Mouse (Mus musculus) liver, embryonic 13.5 days (tissue): Measurements from ENCODE around the gene Dock11. TPM values are rescaled to one million over a fixed set of nuclear protein-coding genes. Genes with fewer than 3 reads are reported as not detected.

ENCODE experiments used
- ATAC-seq: fragments of 200-750 bp; cut with Nextera tagmentation; 2 replicates; pipeline ENCODE4 v1.8.0; 2017; ENCODE audit warnings: low read depth, mild to moderate bottlenecking, moderate number of reproducible peaks, moderate library complexity
- DNase-seq: peaks from one replicate; pipeline ENCODE4 v3.0.0; 2022
- H3K27ac ChIP-seq: fragments of 300-500 bp; sonication (generic); 2 replicates; pipeline ENCODE4 v1.5.1; 2015; ENCODE audit warnings: moderate library complexity, mild to moderate bottlenecking, inconsistent platforms
- H3K27me3 ChIP-seq: fragments of 300-500 bp; sonication (generic); 2 replicates; pipeline ENCODE4 v1.6.1; 2015; ENCODE audit warnings: mild to moderate bottlenecking, inconsistent platforms
- H3K36me3 ChIP-seq: fragments of 300-500 bp; sonication (generic); 2 replicates; pipeline ENCODE4 v1.6.1; 2015; ENCODE audit warnings: mild to moderate bottlenecking, inconsistent platforms
- H3K4me1 ChIP-seq: fragments of 300-500 bp; sonication (generic); replicated peaks from 2 replicates; pipeline ENCODE4 v1.6.1; 2015; ENCODE audit warnings: inconsistent platforms
- H3K4me2 ChIP-seq: fragments of 300-500 bp; sonication (generic); 2 replicates; pipeline ENCODE4 v1.6.1; 2015; ENCODE audit warnings: inconsistent platforms, mild to moderate bottlenecking, moderate library complexity
- H3K4me3 ChIP-seq: fragments of 300-500 bp; sonication (generic); replicated peaks from 2 replicates; pipeline ENCODE4 v1.5.1; 2015; ENCODE audit warnings: mild to moderate bottlenecking, inconsistent platforms
- H3K9ac ChIP-seq: fragments of 300-500 bp; sonication (generic); 2 replicates; pipeline ENCODE4 v1.6.1; 2015; ENCODE audit warnings: mild to moderate bottlenecking, inconsistent platforms
- H3K9me3 ChIP-seq: fragments of 300-500 bp; sonication (generic); replicated peaks from 2 replicates; pipeline ENCODE4 v1.6.1; 2016; ENCODE audit warnings: inconsistent platforms
- WGBS: fragments of 180-500 bp; shearing (Covaris S2); methylation state at CpG from one replicate; pipeline ENCODE4 v1.1.7; 2015; ENCODE audit not compliant: insufficient replicate concordance; 5-methylcytosine and 5-hydroxymethylcytosine counted together
- polyA plus RNA-seq: library from polyadenylated mRNA; unstranded; fragments of >200 nt; fragmentation: Nextera tagmentation; extraction: Ambion mirVana; gene quantifications from 2 replicates; pipeline ENCODE4 v1.2.1, GENCODE M21; 2015

The Dock11 gene
- polyA plus RNA-seq, 1 experiment from 2014 or later = 2.2 TPM

DNA sequence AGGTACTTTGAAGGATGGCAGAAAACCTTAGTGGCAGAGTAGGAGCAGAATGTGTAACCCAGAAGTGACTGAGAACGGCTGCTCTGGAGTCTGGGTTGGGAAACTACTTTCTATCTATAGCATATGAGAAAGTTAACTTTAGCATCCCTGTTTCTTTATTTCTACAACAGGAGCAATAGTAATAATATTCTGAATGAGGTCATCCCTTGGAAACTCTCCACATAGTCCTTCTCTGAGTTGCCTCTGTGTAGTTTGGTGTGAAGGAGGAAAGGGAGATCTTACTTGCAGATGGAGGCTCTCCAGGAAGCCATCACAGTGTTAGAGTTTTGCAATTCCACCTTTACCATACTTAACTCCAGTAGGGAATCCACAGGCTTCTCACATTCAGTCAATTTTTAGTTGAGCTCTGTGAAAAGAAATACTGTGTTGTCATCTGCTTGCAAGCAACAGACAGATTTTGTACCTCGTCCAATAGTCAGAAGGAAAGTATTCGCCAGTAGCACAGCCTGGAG is 31.5 kb downstream of the Dock11 start:
- Histone ChIP-seq H3K4me1 (no peaks in the 10 kb centered on the region), H3K4me2 (no peak overlapping the region), H3K27me3 (no peaks in the 10 kb centered on the region), H3K9ac (no peak overlapping the region), H3K36me3 (no peaks in the 10 kb centered on the region), H3K4me3 (no peak overlapping the region), H3K27ac (no peak overlapping the region), H3K9me3 (no peaks in the 10 kb centered on the region)
- no peak for DNase-seq
- WGBS = 71% methylated on average over 3 of the region's 3 CpGs
- no peak for ATAC-seq

DNA sequence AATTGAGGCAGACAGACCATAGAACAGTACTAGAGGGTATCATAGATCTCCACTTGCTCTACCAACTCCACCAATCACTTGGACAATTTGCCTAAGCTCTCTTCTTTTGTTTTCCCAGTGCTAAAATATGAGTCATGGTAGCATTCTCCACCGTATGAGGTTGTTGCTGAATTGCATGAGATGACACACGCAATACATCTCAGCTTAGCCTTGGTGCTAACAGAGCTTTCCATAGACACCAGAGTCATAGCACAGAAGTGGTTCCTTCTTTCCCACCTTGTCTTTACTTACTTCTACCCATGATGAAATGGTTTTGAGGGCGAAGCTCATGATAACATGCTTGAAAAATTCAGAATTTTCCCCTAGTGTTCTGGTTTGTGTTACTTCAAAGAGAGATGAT is 33.3 kb downstream of the Dock11 start:
- H3K9ac ChIP-seq = no peak overlapping the region
- no peaks in the 10 kb centered on the region for H3K36me3 ChIP-seq
- H3K4me3 ChIP-seq = no peak overlapping the region
- H3K27ac ChIP-seq = no peak overlapping the region
- no peaks in the 10 kb centered on the region for H3K4me1 ChIP-seq
- no peaks in the 10 kb centered on the region for H3K27me3 ChIP-seq
- ATAC-seq (no peak), DNase-seq (no peak)
- WGBS = 66% methylated on average over 3 of the region's 3 CpGs
- H3K4me2 ChIP-seq = no peak overlapping the region
- no peaks in the 10 kb centered on the region for H3K9me3 ChIP-seq

DNA sequence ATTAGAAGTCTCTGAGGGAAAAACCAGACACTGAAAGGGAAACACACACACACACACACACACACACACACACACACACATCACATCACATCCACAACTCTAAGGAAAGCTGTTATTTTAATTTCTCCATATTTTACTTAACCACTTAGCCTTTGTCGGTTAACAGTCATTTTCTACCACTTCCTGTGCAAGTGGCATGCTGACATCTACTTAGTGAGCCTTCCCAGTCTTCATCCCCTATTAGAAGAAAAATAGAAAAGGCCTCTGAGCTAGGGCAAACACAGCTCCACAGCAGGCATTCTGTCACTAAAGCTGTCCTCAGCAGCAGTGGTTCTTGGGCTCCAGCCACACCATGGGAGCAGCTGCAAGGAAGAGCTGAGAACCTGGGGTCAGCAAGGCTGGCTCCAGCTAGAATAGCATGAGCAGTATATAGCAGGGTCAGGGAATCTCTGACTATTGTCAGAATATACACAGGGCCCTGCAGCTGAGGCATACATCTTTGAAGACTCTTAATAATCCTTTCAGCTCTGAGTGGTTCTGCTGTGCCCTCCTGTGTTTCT is 36.2 kb downstream of the Dock11 start:
- WGBS = 17% methylated on average over 1 of the region's 1 CpGs
- no peaks in the 10 kb centered on the region for H3K27me3 ChIP-seq

DNA sequence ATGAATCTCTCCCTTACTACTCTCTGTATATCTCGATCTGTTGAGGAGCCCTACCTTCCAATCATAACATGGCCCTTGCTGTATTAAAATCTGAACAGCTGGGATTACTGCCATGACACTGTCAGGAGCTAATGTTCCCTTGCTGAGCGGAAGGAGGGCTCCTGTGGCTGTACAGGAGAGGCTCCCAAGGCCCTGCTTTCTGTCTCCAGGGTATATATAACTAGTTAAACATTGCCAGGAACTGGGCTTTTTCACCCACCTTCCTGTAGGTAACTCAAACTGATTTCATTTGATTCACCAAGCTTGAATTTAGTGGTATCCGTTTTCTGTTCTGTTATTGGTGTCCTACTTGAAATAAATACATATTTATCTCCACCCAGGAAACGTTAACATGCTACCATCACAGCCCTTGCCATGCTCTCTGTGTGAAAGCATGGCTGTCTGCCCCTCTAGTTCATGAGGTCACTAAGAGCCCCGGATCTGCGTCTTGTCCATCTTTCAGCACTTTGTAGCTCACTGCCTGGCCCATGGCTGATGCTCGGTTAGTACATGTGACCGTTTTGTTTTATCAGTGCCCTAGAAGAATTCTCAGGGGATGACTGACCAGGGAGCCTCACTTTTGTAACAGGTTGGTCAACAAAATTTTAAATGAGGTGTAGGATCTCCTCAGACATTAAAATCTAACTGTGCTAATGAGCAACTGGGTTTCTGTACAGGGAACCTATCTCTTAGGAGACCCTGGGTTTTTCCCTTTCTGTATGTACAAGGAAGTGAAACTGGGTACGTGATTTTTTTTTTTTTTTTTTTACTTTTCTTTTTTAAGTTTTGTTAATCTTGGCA is 41.7 kb downstream of the Dock11 start:
- H3K4me1 ChIP-seq = no peaks in the 10 kb centered on the region
- WGBS = 60% methylated on average over 9 of the region's 9 CpGs
- no peaks in the 10 kb centered on the region for H3K36me3 ChIP-seq
- no peak overlapping the region for H3K4me2 ChIP-seq
- H3K4me3 ChIP-seq = no peak overlapping the region
- no peak for ATAC-seq
- H3K27me3 ChIP-seq = no peaks in the 10 kb centered on the region
- no peak for DNase-seq
- H3K27ac ChIP-seq = no peak overlapping the region
- no peaks in the 10 kb centered on the region for H3K9me3 ChIP-seq
- no peak overlapping the region for H3K9ac ChIP-seq

More for the DNA sequence above, 36.2 kb downstream of the Dock11 start:
- Histone ChIP-seq H3K9me3 (no peaks in the 10 kb centered on the region), H3K4me1 (no peaks in the 10 kb centered on the region), H3K9ac (no peak overlapping the region), H3K4me3 (no peak overlapping the region), H3K36me3 (no peaks in the 10 kb centered on the region), H3K27ac (no peak overlapping the region), H3K4me2 (no peak overlapping the region)
- no peak for ATAC-seq
- no peak for DNase-seq

DNA sequence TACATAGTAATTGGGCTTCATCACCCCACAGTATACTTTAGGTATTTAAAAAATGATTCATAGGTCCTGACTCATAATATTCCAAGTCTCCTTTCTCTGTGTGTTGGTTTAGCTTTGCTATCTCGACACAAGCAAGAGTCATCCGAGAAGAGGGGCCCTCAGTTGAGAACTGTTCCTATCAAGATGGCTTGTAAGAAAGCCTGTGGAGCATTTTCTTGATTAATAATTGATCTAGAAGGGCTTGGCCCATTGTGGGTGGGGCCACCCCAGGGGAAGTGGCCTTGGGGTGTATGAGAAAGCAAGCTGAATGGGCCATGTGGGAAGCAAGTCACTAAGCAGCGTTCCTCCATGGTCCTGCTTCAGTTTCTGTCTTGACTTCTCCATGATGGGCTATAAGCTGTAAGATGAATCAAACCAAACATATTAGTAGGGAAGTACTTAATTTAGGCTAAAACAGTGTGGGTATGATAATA is 42.3 kb downstream of the Dock11 start:
- ATAC-seq (no peak), DNase-seq (no peak)
- no peaks in the 10 kb centered on the region for H3K4me1 ChIP-seq
- no peaks in the 10 kb centered on the region for H3K27me3 ChIP-seq
- no peak overlapping the region for H3K4me2 ChIP-seq
- no peak overlapping the region for H3K4me3 ChIP-seq
- 32% methylated on average over 3 of the region's 3 CpGs for WGBS
- no peaks in the 10 kb centered on the region for H3K36me3 ChIP-seq
- H3K27ac ChIP-seq = no peak overlapping the region
- H3K9me3 ChIP-seq = no peaks in the 10 kb centered on the region
- H3K9ac ChIP-seq = no peak overlapping the region

DNA sequence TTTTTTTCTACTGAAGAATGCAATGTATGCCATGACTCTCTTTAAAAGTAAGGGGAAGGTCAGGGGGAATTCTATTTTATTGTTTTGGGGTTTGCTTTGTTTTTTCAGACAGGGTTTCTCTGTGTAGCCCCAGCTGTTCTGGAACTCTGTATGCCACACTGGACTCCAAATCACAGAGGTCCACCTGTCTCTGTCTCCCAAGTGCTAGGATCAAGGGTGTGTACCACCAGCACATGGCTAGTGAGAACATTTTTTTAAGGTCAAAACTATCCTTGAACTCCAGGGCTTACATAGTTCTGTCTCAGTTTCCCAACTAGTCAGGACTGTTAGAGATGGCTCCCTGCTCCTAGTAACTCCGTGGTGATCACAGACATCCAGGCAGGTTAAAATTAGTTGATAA is 43.3 kb downstream of the Dock11 start:
- Histone ChIP-seq H3K4me1 (no peaks in the 10 kb centered on the region), H3K27ac (no peak overlapping the region), H3K4me3 (no peak overlapping the region), H3K36me3 (no peaks in the 10 kb centered on the region), H3K9ac (no peak overlapping the region), H3K4me2 (no peak overlapping the region), H3K9me3 (no peaks in the 10 kb centered on the region), H3K27me3 (no peaks in the 10 kb centered on the region)
- no peak for ATAC-seq
- DNase-seq = no peak
- whole genome bisulfite sequencing = 45% methylated on average over 1 of the region's 1 CpGs

DNA sequence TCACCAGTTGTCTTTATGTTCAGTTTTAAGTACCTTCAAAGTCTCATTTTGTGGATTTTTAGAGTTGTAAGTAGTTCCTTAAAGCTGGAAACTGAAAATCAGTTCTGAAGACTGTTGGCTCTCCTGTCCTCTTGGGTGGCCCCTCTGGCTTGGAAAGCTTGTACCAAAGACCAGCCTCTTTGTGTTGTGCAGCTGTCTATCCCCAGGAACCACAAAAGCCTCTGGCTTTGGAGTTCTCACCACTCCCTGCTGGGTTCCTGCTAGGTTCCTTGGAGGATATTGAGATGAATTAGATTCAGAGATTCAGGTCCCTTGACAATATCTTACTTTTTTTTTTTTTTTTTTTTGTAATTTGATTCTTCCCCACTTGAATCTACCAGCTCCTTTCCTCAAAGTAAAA is 44.3 kb downstream of the Dock11 start:
- H3K9me3 ChIP-seq = no peaks in the 10 kb centered on the region
- no peaks in the 10 kb centered on the region for H3K4me1 ChIP-seq
- no peak overlapping the region for H3K4me2 ChIP-seq
- DNase-seq (no peak), ATAC-seq (no peak)
- H3K4me3 ChIP-seq = no peak overlapping the region
- no peak overlapping the region for H3K27ac ChIP-seq
- H3K9ac ChIP-seq = no peak overlapping the region
- no peaks in the 10 kb centered on the region for H3K27me3 ChIP-seq
- no peaks in the 10 kb centered on the region for H3K36me3 ChIP-seq

DNA sequence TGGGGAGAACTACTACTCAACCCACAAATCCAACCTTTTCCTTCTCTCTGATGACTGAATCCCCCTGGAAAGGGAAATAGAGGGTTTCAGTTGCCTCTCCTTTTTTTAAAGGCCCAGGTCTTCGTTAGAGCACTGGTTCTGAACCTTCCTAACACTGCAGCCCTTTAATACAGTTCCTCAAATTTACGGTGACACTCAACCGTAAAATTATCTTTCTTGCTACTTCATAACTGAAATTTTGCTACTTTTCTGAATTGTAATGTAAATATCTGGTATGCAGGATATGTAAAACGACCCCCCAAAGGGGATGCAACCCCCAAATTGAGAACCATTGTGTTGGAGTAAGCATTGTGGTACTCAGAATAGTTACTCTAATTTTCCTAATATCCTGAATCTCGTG is 49.5 kb downstream of the Dock11 start:
- Histone ChIP-seq H3K9ac (no peak overlapping the region), H3K27me3 (no peaks in the 10 kb centered on the region), H3K36me3 (no peaks in the 10 kb centered on the region), H3K4me3 (no peak overlapping the region), H3K4me2 (no peak overlapping the region), H3K27ac (no peak overlapping the region), H3K4me1 (no peaks in the 10 kb centered on the region), H3K9me3 (no peaks in the 10 kb centered on the region)
- no peak for ATAC-seq
- DNase-seq = no peak
- WGBS = 43% methylated on average over 5 of the region's 5 CpGs

DNA sequence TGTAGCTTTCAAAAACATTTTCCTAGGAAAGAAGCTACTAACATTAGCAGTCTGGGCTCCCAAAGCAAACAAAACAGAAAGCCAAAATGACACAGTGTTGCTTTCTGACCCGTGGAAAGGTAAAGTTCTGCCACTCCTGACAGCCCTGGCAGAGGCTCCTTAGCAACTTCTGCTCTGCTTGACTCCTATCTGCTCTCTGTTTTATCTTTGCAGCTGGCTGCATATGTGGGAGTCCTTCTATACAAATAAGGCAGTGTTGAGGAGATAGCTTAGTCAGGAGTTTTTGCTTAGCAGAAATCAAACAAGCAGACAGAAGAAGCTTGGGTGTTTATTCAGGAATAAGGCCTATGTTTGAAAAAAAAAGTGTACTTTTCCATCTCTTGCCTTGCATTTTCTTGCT is 57.8 kb downstream of the Dock11 start:
- no peak overlapping the region for H3K27ac ChIP-seq
- no peak for ATAC-seq
- no peak overlapping the region for H3K4me2 ChIP-seq
- no peak overlapping the region for H3K9ac ChIP-seq
- no peaks in the 10 kb centered on the region for H3K36me3 ChIP-seq
- DNase-seq = no peak
- no peak overlapping the region for H3K4me3 ChIP-seq
- H3K9me3 ChIP-seq = no peaks in the 10 kb centered on the region
- 43% methylated on average over 1 of the region's 1 CpGs for WGBS
- H3K27me3 ChIP-seq = no peaks in the 10 kb centered on the region
- H3K4me1 ChIP-seq = no peaks in the 10 kb centered on the region

DNA sequence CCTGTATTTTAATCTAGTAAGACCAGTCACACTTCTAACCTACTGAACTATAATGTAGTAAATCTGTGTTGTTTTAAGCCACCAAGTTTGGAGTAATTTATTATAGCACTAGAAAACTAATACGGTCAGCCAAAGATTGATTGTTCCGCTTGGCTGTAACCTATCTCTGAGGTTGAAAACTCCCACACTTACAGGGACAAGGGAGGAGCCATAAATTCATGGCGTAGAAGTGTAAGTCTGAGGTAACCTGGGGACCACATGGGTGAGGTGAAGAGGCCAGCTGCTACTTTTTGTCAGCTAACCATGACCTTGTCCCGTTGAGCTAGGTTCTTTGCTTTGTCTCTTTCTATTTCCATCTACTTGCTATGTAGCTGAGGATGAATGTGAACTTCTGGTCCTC is 61.5 kb downstream of the Dock11 start:
- H3K4me1 ChIP-seq = no peaks in the 10 kb centered on the region
- H3K36me3 ChIP-seq = no peaks in the 10 kb centered on the region
- no peaks in the 10 kb centered on the region for H3K9me3 ChIP-seq
- no peak overlapping the region for H3K4me2 ChIP-seq
- no peak overlapping the region for H3K9ac ChIP-seq
- DNase-seq (no peak), ATAC-seq (no peak)
- H3K4me3 ChIP-seq = no peak overlapping the region
- no peak overlapping the region for H3K27ac ChIP-seq
- 69% methylated on average over 4 of the region's 4 CpGs for WGBS
- H3K27me3 ChIP-seq = no peaks in the 10 kb centered on the region

DNA sequence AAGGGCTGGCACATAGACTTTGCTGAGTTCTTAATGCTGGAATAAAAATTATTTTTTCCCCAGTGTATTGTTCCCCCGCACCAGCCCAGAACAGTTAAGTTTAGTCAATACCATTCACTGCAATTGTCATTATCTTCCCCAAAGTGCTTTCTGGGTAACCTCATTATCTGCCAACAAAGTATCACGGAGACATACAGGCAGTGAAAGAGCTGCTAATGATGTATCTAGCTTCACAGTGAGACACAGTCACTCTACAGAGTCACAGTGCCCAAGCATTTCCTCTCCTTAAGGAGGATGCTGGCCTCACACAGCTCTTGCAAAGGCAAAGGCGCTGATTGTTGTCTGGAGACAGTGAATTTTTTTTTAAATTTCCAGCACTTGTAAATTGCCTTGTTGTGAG is 63.3 kb downstream of the Dock11 start:
- Histone ChIP-seq H3K36me3 (no peaks in the 10 kb centered on the region), H3K4me2 (no peak overlapping the region)

More for the DNA sequence above, 63.3 kb downstream of the Dock11 start:
- H3K4me1 ChIP-seq = no peaks in the 10 kb centered on the region
- DNase-seq (no peak), ATAC-seq (no peak)
- no peaks in the 10 kb centered on the region for H3K9me3 ChIP-seq
- H3K4me3 ChIP-seq = no peak overlapping the region
- H3K27me3 ChIP-seq = no peaks in the 10 kb centered on the region
- 60% methylated on average over 3 of the region's 3 CpGs for WGBS
- no peak overlapping the region for H3K9ac ChIP-seq
- H3K27ac ChIP-seq = no peak overlapping the region
